Mouse (Mus musculus): Measurements from ENCODE around the gene Kdm2b.

- TF ChIP-seq CTCF (IDR thresholded peaks at IDR 0.05; ENCODE audit: control insufficient read depth, insufficient read depth, insufficient replicate concordance, low read depth, low read length) (no peak), POLR2A (IDR thresholded peaks at IDR 0.05; ENCODE audit: control insufficient read depth, low read depth, low read length) (no peak)
Measured at GRCm38 (mm10) chr5:123024965-123025573, 35.4 kb upstream of the Kdm2b start.
